Mouse (Mus musculus) retina, adult 2 months (tissue): ENCODE measurements around the gene Npas1.

Experiments
- DNase-seq: peaks from one replicate; pipeline ENCODE4 v3.0.0-alpha.2; 2012; ENCODE audit warnings: low read depth, low spot score

The Npas1 gene

DNA sequence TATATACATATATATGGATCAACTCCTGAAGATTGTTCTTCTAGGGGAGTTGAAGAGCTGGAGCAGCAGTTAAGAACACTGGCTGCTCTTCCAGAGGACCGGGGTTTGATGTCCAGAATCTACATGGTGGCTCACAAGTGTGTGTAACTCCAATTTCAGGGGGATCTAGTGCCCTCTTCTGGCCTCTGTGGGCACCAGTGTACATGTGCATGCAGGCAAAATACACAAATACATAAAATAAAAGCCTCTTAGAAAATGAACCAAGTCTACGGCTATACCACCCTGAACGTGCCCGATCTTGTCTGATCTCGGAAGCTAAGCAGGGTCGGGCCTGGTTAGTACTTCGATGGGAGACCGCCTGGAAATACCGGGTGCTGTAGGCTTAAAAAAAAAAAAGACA lies 6.0 kb downstream of the Npas1 start:
- DNase-seq, result no peak

DNA sequence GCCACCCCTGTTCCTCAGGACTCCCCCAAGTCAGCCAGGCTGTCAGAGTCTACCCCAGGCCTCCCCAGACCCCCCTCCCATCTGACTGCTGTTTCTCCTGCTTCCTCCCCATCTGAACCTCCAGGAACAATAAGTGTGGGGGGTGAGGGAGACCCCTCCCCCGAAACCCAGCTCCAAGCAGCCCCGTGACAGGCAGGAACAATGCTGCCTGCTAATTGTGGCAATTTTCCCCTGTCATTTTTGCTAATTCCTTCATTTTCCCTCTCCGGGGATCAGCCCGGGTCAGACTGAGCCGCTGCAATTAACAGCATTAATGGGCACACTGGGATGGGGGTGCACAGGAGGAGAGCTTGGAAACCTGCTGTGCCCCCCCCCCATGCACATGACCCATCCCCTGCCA lies 9.4 kb downstream of the Npas1 start:
- no peak for DNase-seq

DNA sequence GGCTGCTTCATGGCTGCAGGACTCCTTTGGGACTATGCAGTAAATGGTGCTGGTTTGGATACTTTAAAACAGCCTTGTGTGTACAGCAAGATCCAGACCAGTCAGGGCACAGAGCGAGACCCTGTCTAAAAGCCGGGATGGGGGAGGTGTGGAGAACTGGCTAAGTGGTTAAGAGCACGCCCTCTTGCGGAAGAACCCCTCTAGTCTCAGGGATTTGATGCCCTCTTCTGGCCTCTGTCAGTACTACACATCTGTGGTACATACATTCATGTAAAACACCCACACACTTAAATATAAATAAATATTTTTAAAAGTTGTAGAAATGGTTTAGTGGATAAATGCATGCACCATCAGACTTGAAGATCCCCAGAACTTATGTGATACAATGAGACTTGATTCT lies 11.0 kb downstream of the Npas1 start:
- DNase-seq, result no peak

DNA sequence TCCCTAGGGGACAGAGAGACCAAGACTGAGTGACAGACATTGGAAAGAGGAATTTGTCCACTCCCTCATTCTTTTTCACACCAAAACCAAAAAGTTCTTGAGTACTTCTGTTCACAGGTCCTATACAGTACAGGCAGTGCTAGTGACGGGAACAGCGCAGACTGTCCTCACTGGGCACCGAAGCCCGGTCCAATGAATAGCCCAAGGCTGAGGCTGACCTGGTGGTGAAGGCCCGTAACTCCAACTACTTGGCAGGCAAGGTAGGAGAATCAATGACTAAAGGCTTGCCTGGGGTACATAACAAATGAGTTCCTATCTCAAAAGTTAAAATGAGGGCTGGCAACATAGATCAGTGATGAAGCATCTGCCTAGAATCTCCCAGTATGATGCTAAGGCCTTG lies 12.0 kb downstream of the Npas1 start:
- no peak for DNase-seq

DNA sequence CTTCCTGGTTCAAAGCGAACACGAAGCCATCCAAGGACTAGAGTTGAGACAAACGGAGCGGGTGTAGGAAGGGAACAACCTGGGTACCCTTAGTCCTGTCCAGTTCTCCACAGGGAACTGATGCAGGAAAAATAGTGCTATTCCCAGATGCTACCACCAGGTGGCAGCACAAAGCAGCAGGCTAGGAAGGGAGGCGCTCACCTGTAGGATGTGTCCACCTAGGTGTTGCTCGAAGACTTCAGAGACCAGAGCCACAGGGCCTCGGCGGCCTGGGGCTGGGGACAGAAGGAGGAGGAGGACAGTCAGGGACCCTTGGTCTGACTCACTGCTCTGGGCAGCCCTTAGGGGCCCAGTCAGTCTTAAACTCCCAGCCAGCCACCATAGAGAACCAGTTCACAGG lies 12.4 kb downstream of the Npas1 start:
- peak; percentile 61 for DNase-seq

DNA sequence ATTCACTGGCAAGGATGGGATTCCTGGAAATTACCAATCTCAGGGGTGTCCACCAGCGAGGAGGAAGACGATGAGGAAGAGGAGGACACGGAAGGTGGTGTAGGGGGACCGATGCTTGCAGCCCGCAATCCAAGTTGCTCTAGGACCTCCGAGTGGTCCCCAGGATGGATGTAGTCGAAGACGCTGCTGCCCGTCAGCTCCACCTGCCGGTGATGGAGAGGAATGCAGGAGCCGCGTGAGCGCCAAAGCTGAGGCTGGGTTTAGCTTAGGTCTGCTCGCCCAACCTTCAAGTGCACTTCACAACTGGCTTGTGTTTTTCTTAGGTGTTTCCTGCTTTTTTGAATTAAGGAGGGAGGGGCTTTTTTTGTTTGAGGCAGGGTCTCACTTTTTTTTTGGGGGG lies 14.3 kb downstream of the Npas1 start:
- DNase-seq, result peak; percentile 48

DNA sequence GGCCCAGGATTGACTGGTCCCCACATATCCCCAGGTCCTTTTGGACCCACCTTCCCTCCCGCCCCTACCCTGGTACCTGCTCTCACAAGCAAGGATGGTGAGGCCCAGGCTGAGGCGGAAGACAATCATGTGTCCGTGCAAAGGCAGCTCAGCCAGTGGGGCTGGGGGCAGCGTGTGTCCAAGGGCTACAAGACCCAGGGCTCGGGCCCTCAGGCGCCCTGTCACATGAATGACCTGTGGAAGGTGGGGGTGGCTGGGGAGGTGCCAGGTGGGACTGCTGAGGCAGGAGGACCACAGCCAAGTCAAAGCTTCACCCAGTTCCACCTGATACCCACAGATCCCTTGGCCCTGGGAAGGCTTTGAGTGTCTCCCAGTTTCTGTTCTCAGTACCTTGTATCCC lies 15.8 kb downstream of the Npas1 start:
- DNase-seq, result no peak

DNA sequence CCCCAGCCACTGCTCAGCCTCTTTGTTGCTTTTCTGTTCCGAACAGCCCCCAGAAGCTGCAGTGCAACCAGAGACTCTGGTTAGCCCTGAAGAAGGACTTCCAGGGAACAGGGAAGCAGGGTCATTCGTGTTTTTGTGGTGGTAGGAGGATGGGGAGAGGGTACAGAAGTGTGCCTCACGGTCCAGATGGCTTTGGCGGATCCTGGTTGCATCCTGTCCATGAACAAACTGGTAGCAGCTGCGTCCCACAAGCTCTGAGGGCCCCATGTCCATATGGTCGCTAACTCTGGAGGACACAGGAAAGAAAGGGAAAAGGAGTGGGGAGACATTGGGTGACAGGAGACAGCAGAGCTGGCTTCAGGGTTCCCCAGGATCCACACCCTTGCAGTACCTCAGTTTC lies 16.4 kb downstream of the Npas1 start:
- no peak for DNase-seq

DNA sequence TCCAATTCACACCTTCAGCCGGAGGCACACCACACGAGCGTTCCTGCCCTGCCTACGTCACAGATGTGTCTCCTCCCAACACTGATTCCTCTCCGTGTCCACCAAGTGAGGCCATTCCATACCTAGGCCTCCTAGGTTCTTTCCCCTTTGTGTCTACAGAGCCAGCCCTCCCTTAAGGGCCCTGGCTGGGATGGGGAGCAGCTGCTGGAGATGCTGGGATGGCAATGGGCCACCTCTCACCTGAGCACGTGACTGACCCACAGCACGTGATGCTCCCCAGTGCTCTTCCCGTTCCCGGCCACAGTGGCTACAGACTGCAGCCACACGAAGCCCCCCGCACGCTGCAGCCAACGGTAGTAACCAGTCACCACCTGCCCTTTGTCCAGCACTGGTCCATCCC lies 17.0 kb downstream of the Npas1 start:
- no peak for DNase-seq

DNA sequence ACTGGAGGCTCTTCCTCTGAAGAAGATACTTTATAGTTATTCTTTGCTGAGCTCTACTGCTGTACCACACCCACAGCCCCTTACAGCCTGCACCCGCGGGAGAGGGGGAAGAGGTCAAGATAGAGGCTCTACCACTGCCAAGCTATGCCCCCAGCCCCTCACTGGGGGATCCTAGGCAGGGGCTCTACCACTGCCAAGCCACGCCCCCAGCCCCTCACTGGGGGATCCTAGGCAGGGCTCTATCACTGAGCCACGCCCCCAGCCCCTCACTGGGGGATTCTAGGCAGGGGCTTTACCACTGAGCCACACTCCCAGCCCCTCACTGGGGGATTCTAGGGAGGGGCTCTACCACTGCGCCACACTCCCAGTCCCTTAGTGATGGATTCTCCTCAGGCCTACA lies 21.2 kb downstream of the Npas1 start:
- DNase-seq, result no peak

DNA sequence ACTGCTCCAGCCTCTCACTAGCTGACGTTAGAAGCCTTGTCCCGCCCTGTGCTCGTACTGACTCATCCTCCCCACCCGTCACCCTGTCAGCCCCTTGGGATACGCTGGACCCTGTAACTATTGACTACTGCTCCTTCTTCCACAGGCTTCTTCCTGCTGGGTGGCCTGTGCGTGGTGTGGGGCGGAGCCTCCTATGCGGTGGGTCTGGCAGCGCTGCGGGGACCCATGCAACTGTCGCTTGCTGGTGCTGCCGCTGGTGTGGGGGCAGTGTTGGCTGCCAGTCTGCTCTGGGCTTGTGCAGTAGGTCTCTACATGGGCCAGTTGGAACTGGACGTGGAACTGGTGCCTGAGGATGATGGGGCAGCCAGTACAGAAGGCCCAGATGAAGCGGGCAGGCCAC lies 22.5 kb downstream of the Npas1 start:
- DNase-seq, result no peak

DNA sequence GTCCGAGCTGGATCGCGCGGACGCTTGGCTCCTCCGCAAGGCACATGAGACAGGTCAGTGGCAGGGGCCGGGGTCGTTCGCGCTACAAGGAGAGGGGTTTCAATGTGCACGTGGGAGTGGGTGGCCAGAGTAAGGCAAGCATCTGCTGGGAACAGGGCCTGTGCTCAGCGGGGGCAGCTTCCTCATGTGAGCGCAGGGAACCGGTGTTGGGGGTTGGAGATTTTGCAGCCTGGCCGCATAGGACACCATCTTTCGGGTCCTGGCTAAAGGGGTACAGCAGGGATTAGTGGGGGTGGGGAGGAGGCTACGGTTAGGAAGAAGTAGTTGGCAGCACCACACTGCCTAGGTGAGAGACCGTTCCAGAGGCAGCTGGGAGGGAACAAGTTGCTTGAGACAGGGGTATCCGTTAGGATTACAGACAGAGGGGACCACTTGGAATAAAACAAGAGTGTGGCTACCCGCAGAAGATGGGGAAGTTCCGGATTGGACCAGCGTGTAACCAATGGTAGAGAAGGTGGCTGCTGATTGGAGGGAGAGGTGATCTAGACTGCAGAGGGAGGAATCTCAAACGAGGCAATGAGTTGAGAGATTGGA lies 24.3 kb downstream of the Npas1 start:
- DNase-seq, result no peak

DNA sequence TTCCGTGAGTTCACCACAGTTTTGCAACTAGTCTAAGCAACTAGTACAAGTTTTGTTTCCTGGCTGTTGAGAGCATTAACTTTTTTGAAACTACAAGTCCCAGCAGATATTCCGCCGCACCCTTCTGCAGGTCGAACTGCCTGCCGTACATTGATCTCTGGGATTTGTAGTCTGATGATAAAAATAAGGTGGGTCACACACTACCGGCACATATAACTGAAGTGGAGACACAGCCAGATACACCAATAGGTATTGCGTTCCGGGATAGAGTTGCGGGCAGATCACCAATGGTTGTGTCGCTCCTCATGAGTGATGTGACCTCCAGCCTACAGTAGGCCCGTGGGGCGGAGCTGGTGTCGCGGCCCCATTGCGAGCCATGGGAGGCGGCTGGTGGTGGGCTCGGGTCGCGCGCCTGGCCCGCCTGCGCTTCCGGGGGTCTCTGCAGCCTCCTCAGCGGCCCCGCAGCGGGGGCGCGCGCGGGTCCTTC lies 24.9 kb downstream of the Npas1 start, which contains the start of gene Tmem160:
Gene Tmem160 (plus strand): TSS at position 193 of the 487 bp plus-strand sequence.
- peak; percentile 75 for DNase-seq

DNA sequence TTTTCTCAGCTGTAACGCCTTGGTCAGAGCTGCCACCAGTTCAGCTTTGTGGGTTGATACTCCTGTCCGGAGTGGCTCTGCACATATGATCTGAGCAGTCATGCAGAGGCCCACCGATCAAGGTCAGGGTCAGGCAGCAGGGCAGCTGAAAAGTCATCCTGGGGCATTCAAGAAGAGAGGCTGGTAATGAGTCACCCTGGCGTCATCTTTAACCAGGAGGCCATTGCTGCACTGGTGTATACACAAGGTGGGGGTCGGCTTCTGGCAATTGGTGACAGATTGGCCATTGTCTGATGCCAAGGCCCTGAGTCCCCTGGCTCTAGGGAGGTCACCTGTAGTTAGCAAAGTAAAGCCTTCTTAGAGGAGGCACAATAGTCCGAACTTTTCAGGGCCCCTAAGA lies 25.9 kb downstream of the Npas1 start:
- no peak for DNase-seq

DNA sequence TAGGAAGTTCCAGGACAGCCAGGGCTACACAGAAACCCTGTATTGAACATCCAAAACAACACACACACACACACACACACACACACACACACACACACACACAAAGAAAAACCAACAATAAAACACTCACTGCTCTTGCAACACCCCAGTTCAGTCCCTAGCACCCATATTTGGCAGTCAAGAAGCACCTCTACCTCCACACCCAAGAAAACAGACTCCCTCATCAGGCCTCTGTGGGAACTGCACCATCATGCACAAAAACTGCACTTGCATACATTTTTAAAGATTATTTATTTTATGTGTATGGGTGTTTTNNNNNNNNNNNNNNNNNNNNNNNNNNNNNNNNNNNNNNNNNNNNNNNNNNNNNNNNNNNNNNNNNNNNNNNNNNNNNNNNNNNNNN lies 36.3 kb downstream of the Npas1 start:
- no peak for DNase-seq

DNA sequence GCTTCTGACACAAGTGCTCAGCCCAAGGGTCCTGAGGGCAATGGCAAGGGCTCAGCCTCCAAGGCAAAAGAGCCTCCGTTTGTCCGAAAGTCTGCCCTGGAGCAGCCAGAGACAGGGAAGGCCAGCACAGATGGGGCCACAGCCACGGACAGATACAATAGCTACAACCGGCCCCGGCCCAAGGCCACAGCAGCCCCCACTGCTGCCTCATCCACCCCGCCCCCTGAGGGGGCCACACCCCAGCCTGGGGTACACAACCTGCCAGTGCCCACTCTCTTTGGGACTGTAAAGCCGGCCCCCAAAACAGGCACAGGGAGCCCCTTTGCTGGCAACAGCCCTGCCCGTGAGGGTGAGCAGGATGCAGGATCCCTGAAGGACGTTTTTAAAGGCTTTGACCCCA lies 42.4 kb downstream of the Npas1 start:
- DNase-seq, result no peak

DNA sequence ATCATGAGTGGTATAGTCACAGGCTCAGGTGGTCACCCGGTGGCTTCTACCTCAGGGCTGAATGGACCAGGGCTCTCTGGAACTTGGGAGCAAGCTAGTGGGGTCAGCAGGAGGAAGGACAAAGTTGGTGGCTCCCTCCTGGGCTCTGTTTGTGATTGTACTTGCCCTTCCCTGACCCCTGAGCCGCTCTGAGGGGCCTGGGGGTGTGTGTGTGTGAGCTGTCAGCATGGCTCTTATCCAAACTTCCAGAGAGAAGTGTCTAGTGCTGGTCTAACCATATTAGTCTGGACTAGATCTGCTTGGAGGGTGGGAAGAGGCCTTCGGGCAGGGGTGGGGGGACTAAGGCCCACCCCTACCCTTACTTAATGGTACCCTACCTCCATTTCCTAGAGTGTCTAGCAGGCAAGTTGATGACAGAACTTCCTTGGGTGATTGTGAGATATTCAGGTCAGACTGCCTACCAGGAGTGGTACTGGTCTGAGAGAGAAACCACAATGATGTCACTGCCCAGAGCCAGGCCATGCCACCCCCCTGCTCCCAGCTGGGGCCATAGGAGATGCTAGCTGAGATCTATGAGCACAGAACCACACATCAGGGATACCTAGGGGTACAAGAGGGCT lies 44.1 kb downstream of the Npas1 start:
- no peak for DNase-seq

DNA sequence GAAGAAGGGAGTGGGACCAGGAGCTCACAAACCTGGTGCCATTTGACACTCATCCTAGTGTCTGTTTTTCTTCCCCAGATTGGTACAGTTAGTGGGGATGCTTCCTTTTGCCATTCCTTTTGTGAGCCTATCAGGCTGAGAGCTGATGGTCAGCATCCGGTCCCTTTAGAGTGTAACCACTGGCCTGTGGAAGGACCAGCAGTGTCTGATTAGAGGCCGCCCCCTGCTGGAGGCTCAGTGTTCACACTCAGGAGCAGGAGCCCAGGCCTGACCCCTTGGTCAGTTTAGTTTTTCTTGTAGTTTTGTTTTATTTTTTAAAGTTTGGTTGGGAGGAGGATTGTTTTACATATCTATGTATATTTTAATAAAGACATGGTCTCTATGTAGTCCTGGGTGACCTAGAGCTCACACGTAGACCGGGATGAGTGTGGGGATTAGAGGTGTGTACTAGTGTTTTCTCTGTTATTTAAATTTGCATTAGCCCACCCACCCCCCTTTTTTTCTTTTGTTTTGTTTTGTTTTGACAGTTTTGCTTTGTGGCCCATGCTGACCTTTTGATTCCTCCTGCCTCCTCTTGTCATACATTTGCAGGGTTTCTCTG lies 51.3 kb downstream of the Npas1 start:
- peak; percentile 61 for DNase-seq

DNA sequence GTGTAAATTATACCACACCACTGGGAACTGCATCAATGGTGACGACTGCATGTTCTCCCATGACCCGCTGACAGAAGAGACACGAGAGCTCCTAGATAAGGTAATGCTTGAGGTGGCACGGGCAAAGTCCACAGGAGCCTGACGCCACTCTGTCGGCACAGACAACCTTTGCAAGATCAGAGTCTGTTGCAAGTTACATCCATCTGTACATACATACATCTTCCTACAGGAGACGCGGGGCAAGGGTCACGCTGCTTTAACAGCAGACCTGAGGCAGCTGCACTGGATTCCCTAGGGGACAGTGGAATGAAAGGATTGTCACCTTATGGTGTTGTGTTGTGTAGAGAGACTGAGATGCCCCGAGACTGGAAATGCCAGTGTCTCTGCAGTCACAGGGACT lies 51.8 kb downstream of the Npas1 start:
- DNase-seq, result no peak

DNA sequence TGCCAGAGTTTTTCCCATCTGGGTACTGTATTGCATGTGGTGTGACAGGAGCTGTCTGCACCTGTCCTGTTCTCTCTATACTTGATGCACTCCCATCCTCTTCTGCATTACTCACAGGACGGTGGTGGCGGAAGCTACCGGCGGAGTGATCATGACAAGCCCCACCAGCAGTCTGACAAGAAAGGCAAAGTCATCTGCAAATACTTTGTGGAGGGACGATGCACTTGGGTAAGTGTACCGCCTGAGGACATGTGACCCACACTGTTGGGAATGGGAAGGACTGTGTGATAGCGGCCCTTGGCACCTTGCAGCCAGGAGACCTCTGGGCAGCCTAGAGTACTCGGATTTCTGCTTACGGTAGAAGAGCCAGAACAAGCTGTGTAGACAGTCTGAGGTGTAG lies 53.8 kb downstream of the Npas1 start:
- no peak for DNase-seq

DNA sequence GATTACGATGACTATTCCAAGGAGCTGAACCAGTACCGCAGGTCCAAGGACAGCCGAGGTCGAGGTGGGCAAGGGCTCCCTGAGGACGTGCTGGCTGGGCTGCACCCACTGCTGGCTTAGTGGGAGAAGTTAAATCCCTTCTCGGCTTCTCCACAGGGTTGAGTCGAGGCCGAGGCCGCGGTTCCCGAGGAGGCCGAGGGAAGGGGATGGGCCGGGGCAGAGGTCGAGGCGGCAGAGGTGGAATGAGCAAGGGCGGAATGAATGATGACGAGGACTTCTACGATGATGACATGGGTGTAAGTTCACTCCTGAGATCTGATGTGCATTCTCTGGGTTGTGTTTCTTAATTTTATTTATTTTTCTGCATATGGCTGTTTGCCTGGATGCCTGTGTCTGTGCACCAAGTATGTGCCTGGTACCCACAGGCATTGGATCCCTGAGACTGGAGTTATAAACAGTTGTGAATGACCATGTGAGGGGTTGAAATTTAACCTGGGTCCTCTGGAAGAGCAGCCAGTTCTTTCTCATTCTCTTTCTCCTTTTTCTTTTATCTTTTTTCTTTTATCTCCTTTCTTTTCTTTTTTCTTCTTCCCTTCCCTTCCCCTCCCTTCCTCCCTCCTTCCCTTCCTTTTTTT lies 55.2 kb downstream of the Npas1 start:
- DNase-seq, result no peak

DNA sequence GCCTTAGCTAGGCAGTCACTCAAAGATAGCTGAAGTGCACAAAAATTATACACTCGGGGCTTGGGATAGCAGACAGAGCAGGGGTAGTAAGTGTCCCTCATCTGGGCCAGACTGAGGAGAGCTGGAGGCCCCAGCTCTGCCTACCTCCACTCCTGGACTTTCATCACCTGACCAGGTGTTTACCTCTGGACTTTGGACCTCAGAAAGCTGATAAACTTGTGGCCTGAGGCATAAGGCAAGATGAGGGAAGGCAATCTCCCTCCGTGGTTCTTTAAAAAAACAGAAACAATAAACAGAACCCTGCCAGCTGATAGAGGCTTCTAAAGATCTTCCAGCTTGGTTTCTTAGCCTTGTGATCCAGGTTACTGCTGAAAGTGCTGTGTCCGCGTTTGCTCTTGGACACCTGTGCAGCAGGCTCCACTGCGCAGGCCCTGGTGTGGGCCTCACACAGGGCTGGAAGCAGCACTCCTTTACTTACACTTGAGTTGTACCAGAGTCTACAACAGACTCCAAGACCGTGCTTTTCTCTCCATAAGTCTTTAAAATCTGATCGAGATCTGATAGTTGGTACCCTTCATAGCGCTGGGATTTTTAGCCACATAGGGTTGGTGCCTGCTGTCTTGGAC lies 56.9 kb downstream of the Npas1 start:
- no peak for DNase-seq
